Mouse (Mus musculus): Measurements from ENCODE around the gene Tmem182. TPM values are rescaled to one million over a fixed set of nuclear protein-coding genes. Genes with fewer than 3 reads are reported as not detected.

Gene Tmem182
- polyA plus RNA-seq, 1 experiment from 2014 or later: not detected

GRCm38 (mm10) chr1:40789666-40790233 lies 15.7 kb upstream of the Tmem182 start:
- DNase-seq (ENCODE audit: low spot score): no peak

GRCm38 (mm10) chr1:40790324-40791141 lies 14.9 kb upstream of the Tmem182 start, which contains the start of gene Mfsd9:
Mfsd9 (minus strand) TSS chr1:40790687.
- Histone ChIP-seq H3K4me2 (ENCODE audit: low read depth, low read length, severe bottlenecking) (peak within 1 kb of the TSS; percentile 74), H3K36me3 (ENCODE audit: control insufficient read depth, insufficient read depth, low read length) (no peaks in the 10 kb centered on the region), H3K9me3 (ENCODE audit: control insufficient read depth, low read length) (no peaks in the 10 kb centered on the region), H3K4me1 (replicated peaks; ENCODE audit: control insufficient read depth, insufficient read depth, low read length) (peaks cover 3% of the 10 kb centered on the region; the same call in 1 of the 2 replicates), H3K9ac (ENCODE audit: low read length) (peak within 1 kb of the TSS; percentile 59), H3K27me3 (ENCODE audit: control insufficient read depth, insufficient read depth, low read length) (no peaks in the 10 kb centered on the region), H3K4me3 (ENCODE audit: low read depth, low read length) (peak within 1 kb of the TSS; percentile 54), H3K27ac (ENCODE audit: low read depth, low read length) (no peak within 1 kb of the TSS)
- WGBS: 5% methylated on average over 38 of the region's 38 CpGs
- ATAC-seq (replicated peaks; ENCODE audit: low FRiP score) (peak; percentile 90), DNase-seq (ENCODE audit: low spot score) (peak; percentile 97)

More at GRCm38 (mm10) chr1:40789666-40790233, 15.7 kb upstream of the Tmem182 start:
- peak; percentile 81 for ATAC-seq (replicated peaks; ENCODE audit: low FRiP score)
- H3K4me3 ChIP-seq (ENCODE audit: low read depth, low read length): peak overlapping the region; percentile 54
- H3K27ac ChIP-seq (ENCODE audit: low read depth, low read length): no peak overlapping the region
- H3K27me3 ChIP-seq (ENCODE audit: control insufficient read depth, insufficient read depth, low read length): no peaks in the 10 kb centered on the region
- peak overlapping the region; percentile 74 for H3K4me2 ChIP-seq (ENCODE audit: low read depth, low read length, severe bottlenecking)
- no peaks in the 10 kb centered on the region for H3K36me3 ChIP-seq (ENCODE audit: control insufficient read depth, insufficient read depth, low read length)
- WGBS: 17% methylated on average over 5 of the region's 5 CpGs
- H3K9ac ChIP-seq (ENCODE audit: low read length): peak overlapping the region; percentile 59
- H3K9me3 ChIP-seq (ENCODE audit: control insufficient read depth, low read length): no peaks in the 10 kb centered on the region
- H3K4me1 ChIP-seq (replicated peaks; ENCODE audit: control insufficient read depth, insufficient read depth, low read length): peaks cover 3% of the 10 kb centered on the region; the same call in 1 of the 2 replicates

GRCm38 (mm10) chr1:40795508-40795907 lies 9.9 kb upstream of the Tmem182 start:
- no peak for ATAC-seq (replicated peaks; ENCODE audit: low FRiP score)
- DNase-seq (ENCODE audit: low spot score): no peak
- Histone ChIP-seq H3K27me3 (ENCODE audit: control insufficient read depth, insufficient read depth, low read length) (no peaks in the 10 kb centered on the region), H3K36me3 (ENCODE audit: control insufficient read depth, insufficient read depth, low read length) (no peaks in the 10 kb centered on the region), H3K4me1 (replicated peaks; ENCODE audit: control insufficient read depth, insufficient read depth, low read length) (no peaks in the 10 kb centered on the region; the same call in 1 of the 2 replicates), H3K27ac (ENCODE audit: low read depth, low read length) (no peak overlapping the region), H3K9me3 (ENCODE audit: control insufficient read depth, low read length) (no peaks in the 10 kb centered on the region), H3K4me2 (ENCODE audit: low read depth, low read length, severe bottlenecking) (no peak overlapping the region), H3K9ac (ENCODE audit: low read length) (no peak overlapping the region), H3K4me3 (ENCODE audit: low read depth, low read length) (no peak overlapping the region)
- WGBS: 96% methylated on average over 1 of the region's 1 CpGs

GRCm38 (mm10) chr1:40797348-40797747 lies 8.1 kb upstream of the Tmem182 start:
- no peaks in the 10 kb centered on the region for H3K9me3 ChIP-seq (ENCODE audit: control insufficient read depth, low read length)
- no peak overlapping the region for H3K9ac ChIP-seq (ENCODE audit: low read length)
- H3K4me2 ChIP-seq (ENCODE audit: low read depth, low read length, severe bottlenecking): no peak overlapping the region
- no peak overlapping the region for H3K4me3 ChIP-seq (ENCODE audit: low read depth, low read length)
- H3K27me3 ChIP-seq (ENCODE audit: control insufficient read depth, insufficient read depth, low read length): no peaks in the 10 kb centered on the region
- H3K27ac ChIP-seq (ENCODE audit: low read depth, low read length): no peak overlapping the region
- 13% methylated on average over 5 of the region's 5 CpGs for WGBS
- no peaks in the 10 kb centered on the region for H3K4me1 ChIP-seq (replicated peaks; ENCODE audit: control insufficient read depth, insufficient read depth, low read length)
- ATAC-seq (replicated peaks; ENCODE audit: low FRiP score) (no peak; the same call in 1 of the 2 replicates), DNase-seq (ENCODE audit: low spot score) (peak; percentile 76)
- H3K36me3 ChIP-seq (ENCODE audit: control insufficient read depth, insufficient read depth, low read length): no peaks in the 10 kb centered on the region

- Histone ChIP-seq H3K36me3 (ENCODE audit: control insufficient read depth, insufficient read depth, low read length) (no peaks in the 10 kb centered on the region), H3K9ac (ENCODE audit: low read length) (no peak overlapping the region), H3K27ac (ENCODE audit: low read depth, low read length) (no peak overlapping the region), H3K4me3 (ENCODE audit: low read depth, low read length) (no peak overlapping the region), H3K4me1 (replicated peaks; ENCODE audit: control insufficient read depth, insufficient read depth, low read length) (no peaks in the 10 kb centered on the region), H3K9me3 (ENCODE audit: control insufficient read depth, low read length) (no peaks in the 10 kb centered on the region), H3K27me3 (ENCODE audit: control insufficient read depth, insufficient read depth, low read length) (no peaks in the 10 kb centered on the region), H3K4me2 (ENCODE audit: low read depth, low read length, severe bottlenecking) (no peak overlapping the region)
- WGBS: 91% methylated on average over 8 of the region's 8 CpGs
- DNase-seq (ENCODE audit: low spot score) (no peak), ATAC-seq (replicated peaks; ENCODE audit: low FRiP score) (no peak)
Observed at GRCm38 (mm10) chr1:40799121-40799520, 6.3 kb upstream of the Tmem182 start.

- no peaks in the 10 kb centered on the region for H3K9me3 ChIP-seq (ENCODE audit: control insufficient read depth, low read length)
- ATAC-seq (replicated peaks; ENCODE audit: low FRiP score) (no peak), DNase-seq (ENCODE audit: low spot score) (no peak)
- H3K36me3 ChIP-seq (ENCODE audit: control insufficient read depth, insufficient read depth, low read length): no peaks in the 10 kb centered on the region
- H3K4me3 ChIP-seq (ENCODE audit: low read depth, low read length): no peak overlapping the region
- H3K27ac ChIP-seq (ENCODE audit: low read depth, low read length): no peak overlapping the region
- H3K4me2 ChIP-seq (ENCODE audit: low read depth, low read length, severe bottlenecking): no peak overlapping the region
- WGBS: 86% methylated on average over 5 of the region's 5 CpGs
- no peaks in the 10 kb centered on the region for H3K27me3 ChIP-seq (ENCODE audit: control insufficient read depth, insufficient read depth, low read length)
- H3K4me1 ChIP-seq (replicated peaks; ENCODE audit: control insufficient read depth, insufficient read depth, low read length): no peaks in the 10 kb centered on the region
- no peak overlapping the region for H3K9ac ChIP-seq (ENCODE audit: low read length)
Observed at GRCm38 (mm10) chr1:40800908-40801307, 4.5 kb upstream of the Tmem182 start.

GRCm38 (mm10) chr1:40802759-40803158 lies 2.6 kb upstream of the Tmem182 start:
- no peaks in the 10 kb centered on the region for H3K9me3 ChIP-seq (ENCODE audit: control insufficient read depth, low read length)
- peak; percentile 59 for DNase-seq (ENCODE audit: low spot score)
- no peak overlapping the region for H3K9ac ChIP-seq (ENCODE audit: low read length)
- no peak overlapping the region for H3K4me3 ChIP-seq (ENCODE audit: low read depth, low read length)
- ATAC-seq (replicated peaks; ENCODE audit: low FRiP score): no peak
- H3K36me3 ChIP-seq (ENCODE audit: control insufficient read depth, insufficient read depth, low read length): no peaks in the 10 kb centered on the region
- H3K4me2 ChIP-seq (ENCODE audit: low read depth, low read length, severe bottlenecking): no peak overlapping the region
- 22% methylated on average over 3 of the region's 3 CpGs for WGBS
- no peaks in the 10 kb centered on the region for H3K4me1 ChIP-seq (replicated peaks; ENCODE audit: control insufficient read depth, insufficient read depth, low read length)
- H3K27me3 ChIP-seq (ENCODE audit: control insufficient read depth, insufficient read depth, low read length): no peaks in the 10 kb centered on the region
- no peak overlapping the region for H3K27ac ChIP-seq (ENCODE audit: low read depth, low read length)

- Histone ChIP-seq H3K27me3 (ENCODE audit: control insufficient read depth, insufficient read depth, low read length) (no peaks in the 10 kb centered on the region), H3K27ac (ENCODE audit: low read depth, low read length) (no peak overlapping the region), H3K4me1 (replicated peaks; ENCODE audit: control insufficient read depth, insufficient read depth, low read length) (no peaks in the 10 kb centered on the region), H3K36me3 (ENCODE audit: control insufficient read depth, insufficient read depth, low read length) (no peaks in the 10 kb centered on the region), H3K4me2 (ENCODE audit: low read depth, low read length, severe bottlenecking) (no peak overlapping the region), H3K4me3 (ENCODE audit: low read depth, low read length) (no peak overlapping the region), H3K9ac (ENCODE audit: low read length) (no peak overlapping the region), H3K9me3 (ENCODE audit: control insufficient read depth, low read length) (no peaks in the 10 kb centered on the region)
- ATAC-seq (replicated peaks; ENCODE audit: low FRiP score) (no peak), DNase-seq (ENCODE audit: low spot score) (no peak)
- WGBS: 92% methylated on average over 12 of the region's 12 CpGs
Observed at GRCm38 (mm10) chr1:40804118-40804517, 1.3 kb upstream of the Tmem182 start.
